8 mouse cellular contexts compared by ENCODE assay signal in genomic region chr3:29619586-29619985, GRCm38 (mm10).
"Had no signal": no experiment of that assay in that cellular context is flagged by ENCODE, and none has a peak within 500 bp of the region (broad histone marks: within the 10 kb centered on the region; RNA-seq: fewer than 3 reads in every experiment).

No protein-coding gene starts in this region.

- DNase-seq: liver, postnatal 0 days; lung, adult 2 months; lung, postnatal 14 days; lung, postnatal 36 days; right cerebral cortex, postnatal 14 days; thymus, adult 2 months; thymus, postnatal 25 days; thymus, postnatal 4 days had no signal
